ENCODE assay signal across 10 mouse cellular contexts in the genomic region with DNA sequence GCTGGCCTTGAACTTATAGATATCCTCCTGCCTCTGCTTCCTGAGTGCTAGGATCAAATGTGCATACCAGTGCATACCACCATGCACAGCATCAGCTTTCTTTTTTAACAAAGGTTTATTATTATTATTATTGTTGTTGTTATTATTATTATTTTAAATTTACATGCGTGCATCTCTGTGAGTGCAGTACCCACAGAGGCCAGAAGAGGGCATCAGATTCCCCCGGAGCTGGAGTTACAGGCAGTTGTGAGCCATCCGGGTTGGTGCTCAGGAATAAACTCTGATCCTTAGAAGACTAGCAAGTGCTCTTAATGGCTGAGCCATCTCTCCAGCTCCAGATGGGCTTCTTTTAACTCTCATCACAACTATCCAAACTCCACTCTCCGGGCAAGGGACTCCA. TPM values are rescaled to one million over a fixed set of nuclear protein-coding genes. Genes with fewer than 3 reads are reported as not detected.
DNase-seq lines count a peak whose midpoint lies in the region; ATAC-seq and TF ChIP-seq lines count a peak whose summit lies in the region.
"Had no signal": no experiment of that assay in that cellular context is flagged by ENCODE, and none has a peak within 500 bp of the region (broad histone marks: within the 10 kb centered on the region; RNA-seq: fewer than 3 reads in every experiment).

No protein-coding gene starts in this region.

- no peak for TF ChIP-seq EP300 in lung, postnatal 0 days (IDR thresholded peaks at IDR 0.05)

- peak; percentile 20 for DNase-seq in gastrocnemius, postnatal 10 days
- DNase-seq in gastrocnemius, postnatal 25 days: no peak
- DNase-seq in lung, postnatal 0 days (ENCODE audit: low spot score): no peak
- DNase-seq in lung, postnatal 4 days: no peak
- DNase-seq in Patski (ENCODE audit: low read depth, low spot score): no peak
- DNase-seq in gastrocnemius, adult 8-10 months (ENCODE audit: low spot score in 2 of 2): no peak
- no peak for DNase-seq in gastrocnemius, adult 18-20 months (ENCODE audit: low spot score)

- 39% methylated on average over 4 of the region's 4 CpGs for WGBS in lung, postnatal 0 days
- WGBS in olfactory bulb, adult 2 months: 40% methylated on average over 4 of the region's 4 CpGs

- CTCF ChIA-PET in Patski (lab: Charles Lee): interaction anchor here (1.2 to 2.9 kb wide), 3 partner anchors 8 to 55 kb away, joined by 3 to 10 read pairs (median 4); no protein-coding TSS in a partner anchor

- TF ChIP-seq POLR2A in olfactory bulb, adult 2 months (IDR thresholded peaks at IDR 0.05; ENCODE audit: insufficient read depth, low read depth, low read length): no peak

- H3K4me3 ChIP-seq in lung, postnatal 0 days (ENCODE audit: low read depth, low read length): no peak overlapping the region
- H3K4me3 ChIP-seq in olfactory bulb, adult 2 months (ENCODE audit: insufficient read depth, low read depth, low read length): no peak overlapping the region
- H3K4me3 ChIP-seq: liver, embryonic 15.5 days had no signal

- ATAC-seq in lung, postnatal 0 days: no peak
- ATAC-seq in Patski: no peak
- ATAC-seq: intestine, embryonic 16.5 days had no signal

- H3K27ac ChIP-seq in lung, postnatal 0 days (ENCODE audit: low read length): no peak overlapping the region
- peak overlapping the region; percentile 15; the same call in 1 of the 2 replicates for H3K27ac ChIP-seq in olfactory bulb, adult 2 months (ENCODE audit: insufficient read depth, low read depth, low read length)
- H3K27ac ChIP-seq: liver, embryonic 15.5 days had no signal

- H3K27me3 ChIP-seq in lung, postnatal 0 days (replicated peaks; ENCODE audit: insufficient read depth, low read length): no peaks in the 10 kb centered on the region
- peaks cover 19% of the 10 kb centered on the region for H3K27me3 ChIP-seq in Patski

- H3K4me1 ChIP-seq in lung, postnatal 0 days (ENCODE audit: insufficient read depth, low read depth, low read length): no peaks in the 10 kb centered on the region
- H3K4me1 ChIP-seq in olfactory bulb, adult 2 months (ENCODE audit: control insufficient read depth, insufficient read depth, low read length): peaks cover 31% of the 10 kb centered on the region

- no peaks in the 10 kb centered on the region for H3K36me3 ChIP-seq in lung, postnatal 0 days (ENCODE audit: insufficient read depth, low read length)
- H3K36me3 ChIP-seq: liver, embryonic 15.5 days had no signal

- H3K4me2 ChIP-seq in lung, postnatal 0 days (replicated peaks; ENCODE audit: low read depth, low read length): no peak overlapping the region
- H3K4me2 ChIP-seq: liver, embryonic 15.5 days had no signal

- POLR2A ChIA-PET in Patski (lab: Charles Lee): no interaction called here

- H3K9me3 ChIP-seq in lung, postnatal 0 days (ENCODE audit: low read length): no peaks in the 10 kb centered on the region
- H3K9me3 ChIP-seq: liver, embryonic 15.5 days had no signal

- H3K9ac ChIP-seq in lung, postnatal 0 days (replicated peaks; ENCODE audit: low read depth): no peak overlapping the region
- H3K9ac ChIP-seq: liver, embryonic 15.5 days had no signal

- in situ Hi-C loops in Patski (cut with MboI; ENCODE audit: low pct_unique_long_range_greater_than_20kb): loop anchor here (5.0 kb wide), 1 partner anchor 58 kb away; no protein-coding TSS in a partner anchor

- TF ChIP-seq CTCF in lung, postnatal 0 days (IDR thresholded peaks at IDR 0.05): peak; percentile 50
- TF ChIP-seq CTCF in Patski (IDR thresholded peaks at IDR 0.05): peak; percentile 71
- peak; percentile 55 for TF ChIP-seq CTCF in olfactory bulb, adult 2 months (IDR thresholded peaks at IDR 0.05; ENCODE audit: insufficient read depth, low read depth, low read length)

RNA-seq across cellular contexts. Expression of a gene that starts 6.9 kb away (rescaled TPM):
- total RNA-seq in gastrocnemius, postnatal 10 days (2021): under 1 TPM; 0.09 to 0.11 TPM
- under 1 TPM; 0.08 to 0.21 TPM for total RNA-seq in gastrocnemius, postnatal 25 days (2021)
- 0.05 TPM in 1 of 2 replicates, not detected in the other for polyA plus RNA-seq in lung, postnatal 0 days (2015; fragmentation: Nextera tagmentation; extraction: Ambion mirVana)
- 0.01 TPM for polyA plus RNA-seq in Patski (2021)
- not detected in 2 replicates for polyA plus RNA-seq in olfactory bulb, adult 2 months (2012; ENCODE audit: insufficient read depth, insufficient read length, low replicate concordance, missing spikeins)
- total RNA-seq in gastrocnemius, adult 8-10 months (2022): not detected
- total RNA-seq in gastrocnemius, adult 18-20 months (2021): not detected

RNA-seq across cellular contexts. Expression of a gene that starts 21.5 kb away (rescaled TPM):
- 100 to 1,000 TPM; 812 to 961 TPM for total RNA-seq in gastrocnemius, postnatal 10 days (2021)
- 1,000 to 10,000 TPM; 1,176 to 1,179 TPM for total RNA-seq in gastrocnemius, postnatal 25 days (2021)
- polyA plus RNA-seq in lung, postnatal 0 days (2015; fragmentation: Nextera tagmentation; extraction: Ambion mirVana): 281 and 302 TPM in 2 replicates
- polyA plus RNA-seq in Patski (2021): 1,249 TPM
- polyA plus RNA-seq in olfactory bulb, adult 2 months (2012; ENCODE audit: insufficient read depth, insufficient read length, low replicate concordance, missing spikeins): 359 and 724 TPM in 2 replicates
- 100 to 1,000 TPM; 825 to 986 (median 954) TPM for total RNA-seq in gastrocnemius, adult 8-10 months (2022)
- 1,000 to 10,000 TPM in 1 of 2 experiments, 100 to 1,000 TPM in 1; 959 to 1,045 TPM for total RNA-seq in gastrocnemius, adult 18-20 months (2021)

RNA-seq across cellular contexts. Expression of a gene that starts 21.6 kb away (rescaled TPM):
- total RNA-seq in gastrocnemius, postnatal 10 days (2021): not detected
- total RNA-seq in gastrocnemius, postnatal 25 days (2021): not detected
- polyA plus RNA-seq in lung, postnatal 0 days (2015; fragmentation: Nextera tagmentation; extraction: Ambion mirVana): 1.7 TPM in 2 replicates
- 1.5 TPM for polyA plus RNA-seq in Patski (2021)
- not detected in 2 replicates for polyA plus RNA-seq in olfactory bulb, adult 2 months (2012; ENCODE audit: insufficient read depth, insufficient read length, low replicate concordance, missing spikeins)
- not detected for total RNA-seq in gastrocnemius, adult 8-10 months (2022)
- total RNA-seq in gastrocnemius, adult 18-20 months (2021): not detected
- polyA plus RNA-seq: liver, embryonic 15.5 days had no signal

RNA-seq across cellular contexts. Expression of a gene that starts 55.5 kb away (rescaled TPM):
- 1 to 10 TPM; 6.1 to 7.5 TPM for total RNA-seq in gastrocnemius, postnatal 10 days (2021)
- 10 to 100 TPM in 1 of 2 experiments, 1 to 10 TPM in 1; 5.6 to 10.5 TPM for total RNA-seq in gastrocnemius, postnatal 25 days (2021)
- polyA plus RNA-seq in lung, postnatal 0 days (2015; fragmentation: Nextera tagmentation; extraction: Ambion mirVana): 44.0 and 45.2 TPM in 2 replicates
- 66.3 TPM for polyA plus RNA-seq in Patski (2021)
- not detected in 2 replicates for polyA plus RNA-seq in olfactory bulb, adult 2 months (2012; ENCODE audit: insufficient read depth, insufficient read length, low replicate concordance, missing spikeins)
- 10 to 100 TPM in 1 of 4 experiments, 1 to 10 TPM in 3; 7.9 to 12.3 (median 8.9) TPM for total RNA-seq in gastrocnemius, adult 8-10 months (2022)
- total RNA-seq in gastrocnemius, adult 18-20 months (2021): 1 to 10 TPM; 6.8 to 8.4 TPM
